Mouse (Mus musculus) frontal cortex, postnatal 25 days (tissue): ENCODE measurements at regions not wholly inside any gene's neighbourhood (a gene's known extent, or its start where the extent isn't known, plus 50 kb on each side); places are given as distances from the start of the nearest gene placed in this dataset.

Source experiments
- DNase-seq, 2 experiments: peaks; one replicate each; pipeline ENCODE4 v3.0.0; 2022; ENCODE audit warnings: low spot score in 2 of 2

GRCm38 (mm10) chr2:115513774-115514231, 67.7 kb upstream of the BC052040 start:
- peak in 1 of 2 experiments; percentile 19 for DNase-seq

- DNase-seq: peak in 1 of 2 experiments; percentile 24
These were observed 66.6 kb upstream of the BC052040 start for GRCm38 (mm10) chr2:115514831-115515428.

GRCm38 (mm10) chr2:115515470-115515869, 66.0 kb upstream of the BC052040 start:
- no peak for DNase-seq

- DNase-seq: no peak
These were observed 64.7 kb upstream of the BC052040 start for GRCm38 (mm10) chr2:115516824-115517223.

GRCm38 (mm10) chr2:115519974-115520373, 61.5 kb upstream of the BC052040 start:
- no peak for DNase-seq

- no peak for DNase-seq
These were observed 60.9 kb upstream of the BC052040 start for GRCm38 (mm10) chr2:115520413-115521139.

- no peak for DNase-seq
These were observed 51.6 kb upstream of the BC052040 start for GRCm38 (mm10) chr2:115529878-115530277.
